Mouse (Mus musculus): ENCODE results near the gene Tbc1d7. TPM values are rescaled to one million over a fixed set of nuclear protein-coding genes. Genes with fewer than 3 reads are reported as not detected.

Gene Tbc1d7
- 26.3 and 26.8 TPM in 2 replicates for polyA plus RNA-seq (2011; ENCODE audit: insufficient read length, low read depth, missing spikeins)

GRCm38 (mm10) chr13:43171020-43171710 lies at the start of gene Tbc1d7:
Gene Tbc1d7 (minus strand): TSS chr13:43171501.
- peak; percentile 98 for TF ChIP-seq POLR2A (IDR thresholded peaks at IDR 0.05; ENCODE audit: low read depth, low read length)
- no peak for TF ChIP-seq CTCF (IDR thresholded peaks at IDR 0.05; ENCODE audit: borderline replicate concordance, insufficient read depth, low read length)
- Histone ChIP-seq H3K4me1 (ENCODE audit: control insufficient read depth, insufficient read depth, low read length) (no peaks in the 10 kb centered on the region), H3K4me3 (ENCODE audit: insufficient read depth, low read length) (peak within 1 kb of the TSS; percentile 71), H3K27ac (ENCODE audit: insufficient read depth, low read length) (peak within 1 kb of the TSS; percentile 53)

GRCm38 (mm10) chr13:43220635-43221034 lies 49.3 kb upstream of the Tbc1d7 start:
- H3K4me3 ChIP-seq (ENCODE audit: insufficient read depth, low read length): no peak overlapping the region
- peaks cover 3% of the 10 kb centered on the region; the same call in 1 of the 2 replicates for H3K4me1 ChIP-seq (ENCODE audit: control insufficient read depth, insufficient read depth, low read length)

GRCm38 (mm10) chr13:43218764-43219163 lies 47.5 kb upstream of the Tbc1d7 start:
- no peak overlapping the region for H3K4me3 ChIP-seq (ENCODE audit: insufficient read depth, low read length)
- no peak for TF ChIP-seq CTCF (IDR thresholded peaks at IDR 0.05; ENCODE audit: borderline replicate concordance, insufficient read depth, low read length)
- no peak for TF ChIP-seq POLR2A (IDR thresholded peaks at IDR 0.05; ENCODE audit: low read depth, low read length)
- H3K4me1 ChIP-seq (ENCODE audit: control insufficient read depth, insufficient read depth, low read length): peaks cover 3% of the 10 kb centered on the region; the same call in 1 of the 2 replicates
- H3K27ac ChIP-seq (ENCODE audit: insufficient read depth, low read length): no peak overlapping the region

More at GRCm38 (mm10) chr13:43220635-43221034, 49.3 kb upstream of the Tbc1d7 start:
- H3K27ac ChIP-seq (ENCODE audit: insufficient read depth, low read length): no peak overlapping the region
- TF ChIP-seq CTCF (IDR thresholded peaks at IDR 0.05; ENCODE audit: borderline replicate concordance, insufficient read depth, low read length) (no peak), POLR2A (IDR thresholded peaks at IDR 0.05; ENCODE audit: low read depth, low read length) (no peak)

- no peak for TF ChIP-seq CTCF (IDR thresholded peaks at IDR 0.05; ENCODE audit: borderline replicate concordance, insufficient read depth, low read length)
- TF ChIP-seq POLR2A (IDR thresholded peaks at IDR 0.05; ENCODE audit: low read depth, low read length): no peak
- Histone ChIP-seq H3K4me1 (ENCODE audit: control insufficient read depth, insufficient read depth, low read length) (peaks cover 3% of the 10 kb centered on the region; the same call in 1 of the 2 replicates), H3K4me3 (ENCODE audit: insufficient read depth, low read length) (no peak overlapping the region), H3K27ac (ENCODE audit: insufficient read depth, low read length) (no peak overlapping the region)
Observed at GRCm38 (mm10) chr13:43218284-43218683, 47.0 kb upstream of the Tbc1d7 start.

- TF ChIP-seq POLR2A (IDR thresholded peaks at IDR 0.05; ENCODE audit: low read depth, low read length) (no peak), CTCF (IDR thresholded peaks at IDR 0.05; ENCODE audit: borderline replicate concordance, insufficient read depth, low read length) (no peak)
- Histone ChIP-seq H3K27ac (ENCODE audit: insufficient read depth, low read length) (no peak overlapping the region), H3K4me3 (ENCODE audit: insufficient read depth, low read length) (no peak overlapping the region), H3K4me1 (ENCODE audit: control insufficient read depth, insufficient read depth, low read length) (0 out of 2 replicates have a peak, but pooled peaks cover 3% of the 10 kb centered on the region)
Observed at GRCm38 (mm10) chr13:43217686-43218085, 46.4 kb upstream of the Tbc1d7 start.

GRCm38 (mm10) chr13:43217059-43217458 lies 45.8 kb upstream of the Tbc1d7 start:
- H3K4me1 ChIP-seq (ENCODE audit: control insufficient read depth, insufficient read depth, low read length): 0 out of 2 replicates have a peak, but pooled peaks cover 6% of the 10 kb centered on the region
- no peak overlapping the region for H3K27ac ChIP-seq (ENCODE audit: insufficient read depth, low read length)
- TF ChIP-seq POLR2A (IDR thresholded peaks at IDR 0.05; ENCODE audit: low read depth, low read length): no peak
- TF ChIP-seq CTCF (IDR thresholded peaks at IDR 0.05; ENCODE audit: borderline replicate concordance, insufficient read depth, low read length): no peak
- H3K4me3 ChIP-seq (ENCODE audit: insufficient read depth, low read length): no peak overlapping the region

- Histone ChIP-seq H3K4me3 (ENCODE audit: insufficient read depth, low read length) (no peak overlapping the region), H3K27ac (ENCODE audit: insufficient read depth, low read length) (no peak overlapping the region), H3K4me1 (ENCODE audit: control insufficient read depth, insufficient read depth, low read length) (0 out of 2 replicates have a peak, but pooled peaks cover 6% of the 10 kb centered on the region)
- TF ChIP-seq POLR2A (IDR thresholded peaks at IDR 0.05; ENCODE audit: low read depth, low read length): no peak
- no peak for TF ChIP-seq CTCF (IDR thresholded peaks at IDR 0.05; ENCODE audit: borderline replicate concordance, insufficient read depth, low read length)
Observed at GRCm38 (mm10) chr13:43215994-43216706, 44.8 kb upstream of the Tbc1d7 start.

GRCm38 (mm10) chr13:43215144-43215993 lies 44.1 kb upstream of the Tbc1d7 start:
- H3K27ac ChIP-seq (ENCODE audit: insufficient read depth, low read length): no peak overlapping the region
- TF ChIP-seq CTCF (IDR thresholded peaks at IDR 0.05; ENCODE audit: borderline replicate concordance, insufficient read depth, low read length): no peak
- TF ChIP-seq POLR2A (IDR thresholded peaks at IDR 0.05; ENCODE audit: low read depth, low read length): no peak
- H3K4me3 ChIP-seq (ENCODE audit: insufficient read depth, low read length): no peak overlapping the region
- 0 out of 2 replicates have a peak, but pooled peaks cover 6% of the 10 kb centered on the region for H3K4me1 ChIP-seq (ENCODE audit: control insufficient read depth, insufficient read depth, low read length)

- Histone ChIP-seq H3K4me1 (ENCODE audit: control insufficient read depth, insufficient read depth, low read length) (0 out of 2 replicates have a peak, but pooled peaks cover 3% of the 10 kb centered on the region), H3K27ac (ENCODE audit: insufficient read depth, low read length) (peak overlapping the region; percentile 44; the same call in 1 of the 2 replicates), H3K4me3 (ENCODE audit: insufficient read depth, low read length) (no peak overlapping the region)
- TF ChIP-seq POLR2A (IDR thresholded peaks at IDR 0.05; ENCODE audit: low read depth, low read length): no peak
- no peak for TF ChIP-seq CTCF (IDR thresholded peaks at IDR 0.05; ENCODE audit: borderline replicate concordance, insufficient read depth, low read length)
Observed at GRCm38 (mm10) chr13:43212338-43212737, 41.0 kb upstream of the Tbc1d7 start.

All from embryonic fibroblast, embryonic 13.5 days (primary cell).